Mouse (Mus musculus) gastrocnemius, postnatal 36 days (tissue): ENCODE data around the gene Dbil5. TPM values are rescaled to one million over a fixed set of nuclear protein-coding genes. Genes with fewer than 3 reads are reported as not detected.
"Not testable (repeated sequence)": the region's sequence is repeated elsewhere in the genome, so short reads cannot be mapped to it uniquely, and the experiment has no call there.

Source experiments
- DNase-seq, 2 experiments: peaks; one replicate each; pipeline ENCODE4 v3.0.0; 2022
- intact Hi-C: fragments of 180-260 bp; cut with DNase I; formaldehyde crosslinking; loops from one replicate; pipeline ENCODE4 v1.15.1; 2025
- long read RNA-seq, 2 experiments: library from polyadenylated mRNA; stranded (forward); transcript quantifications; one replicate each; pipeline ENCODE4 v2.0.0; 2021
- total RNA-seq, 2 experiments: library from RNA; stranded (reverse); gene quantifications; 2 replicates each; pipeline ENCODE4 v1.2.3; 2021

Gene Dbil5
- not detected for total RNA-seq
- long read RNA-seq, experiment 1, result 0 reads
- long read RNA-seq, experiment 2, partial matches to known transcripts, result 0 of 1 reads
- long read RNA-seq, experiment 2, other reads (novel, unspliced or antisense), result 0 of 1 reads

DNA sequence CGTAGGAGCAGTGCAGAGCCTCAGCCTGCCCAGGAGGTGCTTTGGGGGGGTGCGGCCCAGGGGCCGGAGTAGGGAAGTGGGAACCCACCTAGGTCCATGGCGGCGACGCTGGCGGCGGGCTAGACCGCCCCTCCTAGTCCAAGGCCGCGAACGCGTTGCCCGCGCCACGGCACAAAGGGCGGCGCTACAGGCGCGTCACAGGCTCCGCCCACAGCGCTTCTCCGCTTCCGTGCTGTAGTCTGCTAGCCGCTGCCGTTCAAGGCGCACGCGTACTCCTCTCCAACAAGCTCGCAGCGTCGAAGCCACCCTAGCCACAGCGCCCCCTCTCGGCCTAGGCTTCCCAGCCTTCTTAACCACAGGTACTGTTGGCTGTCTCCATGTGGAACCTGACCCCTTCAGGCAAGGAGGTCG is at the start of gene Dbil5, which contains the start of gene Gemin4:
Gene Dbil5, plus strand, starts transcription at position 219 of the 411 bp plus-strand sequence.
Gene Gemin4, minus strand, starts transcription at position 275 of the 411 bp plus-strand sequence.
- DNase-seq, result peak; percentile 92 to 94
- intact Hi-C loops, result no loop called here

DNA sequence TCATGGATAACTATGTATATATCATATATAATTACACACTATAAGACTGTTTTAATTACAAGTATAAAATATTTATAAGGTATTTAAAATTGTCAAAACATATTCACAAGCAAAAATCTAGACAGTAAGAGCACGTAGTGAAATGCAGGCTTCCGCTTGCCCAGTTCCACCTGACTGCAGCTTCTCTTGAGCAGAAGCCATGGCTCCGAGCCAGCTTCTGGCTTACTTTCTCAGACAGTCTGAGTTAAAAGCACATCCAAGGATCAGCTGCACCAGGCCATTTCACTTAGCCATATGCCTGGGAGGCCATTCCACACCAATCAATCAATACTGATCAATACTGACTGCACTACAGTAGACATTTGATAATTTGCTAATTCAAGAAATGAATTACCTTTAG is 48.4 kb upstream of the Dbil5 start:
- DNase-seq, result no peak
- intact Hi-C loops, result loop anchor here (5.0 kb wide), 2 partner anchors 142 to 387 kb away; partner anchors contain the start of gene Rflnb

DNA sequence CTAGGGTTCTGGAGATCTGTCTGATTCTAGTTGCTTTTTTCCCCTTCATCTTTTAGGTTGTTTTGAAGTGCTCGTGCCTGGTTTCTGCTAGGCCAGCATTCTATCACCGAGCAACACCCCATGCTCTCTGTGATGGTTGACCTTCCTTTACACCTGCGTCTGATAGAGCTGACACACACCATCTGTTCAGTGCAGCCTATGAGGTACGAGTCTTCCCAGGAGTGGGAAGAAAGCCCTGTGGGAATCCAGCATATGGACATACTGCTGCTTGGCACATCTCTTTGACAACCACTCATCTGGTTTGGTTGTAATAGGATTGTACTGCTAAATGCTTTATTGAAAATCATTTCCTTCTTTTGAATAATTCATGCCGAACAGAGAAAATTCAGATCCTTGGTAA is 47.2 kb upstream of the Dbil5 start:
- intact Hi-C loops, result no loop called here
- no peak for DNase-seq

DNA sequence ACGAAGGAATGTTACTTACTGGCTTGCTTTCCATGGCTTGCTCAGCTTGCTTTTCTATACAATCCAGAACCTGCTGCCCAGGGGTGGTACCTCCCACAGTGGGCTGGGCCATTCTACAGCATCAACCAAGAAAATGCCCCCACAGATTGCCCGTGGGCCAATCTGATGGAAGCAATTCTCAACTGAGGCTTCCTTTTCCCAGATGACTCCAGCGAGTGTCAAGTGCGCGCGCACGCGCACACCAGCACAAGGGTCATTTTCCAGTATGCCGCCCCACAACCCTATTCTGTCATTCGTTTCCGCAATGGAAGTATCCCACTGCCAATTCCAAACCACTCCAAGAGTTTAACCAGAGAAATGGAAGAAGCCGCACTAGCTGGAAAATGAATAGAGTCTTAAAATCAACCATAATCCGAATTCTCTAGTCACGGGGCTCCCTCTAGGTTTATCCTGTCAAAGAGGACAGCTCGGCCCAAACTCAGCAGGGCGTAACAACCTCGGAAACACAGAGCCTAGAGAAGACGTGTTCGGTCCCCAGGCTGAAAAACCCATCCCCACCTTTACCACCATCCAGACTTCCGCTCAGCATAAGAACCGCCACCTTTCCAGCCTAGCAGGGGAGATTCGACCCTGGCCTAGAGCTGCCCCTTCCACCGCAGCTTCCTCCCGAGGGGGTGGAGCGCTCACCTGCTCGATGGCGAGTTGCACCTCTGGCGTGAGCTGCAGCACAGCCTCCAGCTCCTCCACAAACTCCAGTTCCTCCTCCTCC is 38.5 kb upstream of the Dbil5 start:
- DNase-seq, result no peak
- intact Hi-C loops, result no loop called here

DNA sequence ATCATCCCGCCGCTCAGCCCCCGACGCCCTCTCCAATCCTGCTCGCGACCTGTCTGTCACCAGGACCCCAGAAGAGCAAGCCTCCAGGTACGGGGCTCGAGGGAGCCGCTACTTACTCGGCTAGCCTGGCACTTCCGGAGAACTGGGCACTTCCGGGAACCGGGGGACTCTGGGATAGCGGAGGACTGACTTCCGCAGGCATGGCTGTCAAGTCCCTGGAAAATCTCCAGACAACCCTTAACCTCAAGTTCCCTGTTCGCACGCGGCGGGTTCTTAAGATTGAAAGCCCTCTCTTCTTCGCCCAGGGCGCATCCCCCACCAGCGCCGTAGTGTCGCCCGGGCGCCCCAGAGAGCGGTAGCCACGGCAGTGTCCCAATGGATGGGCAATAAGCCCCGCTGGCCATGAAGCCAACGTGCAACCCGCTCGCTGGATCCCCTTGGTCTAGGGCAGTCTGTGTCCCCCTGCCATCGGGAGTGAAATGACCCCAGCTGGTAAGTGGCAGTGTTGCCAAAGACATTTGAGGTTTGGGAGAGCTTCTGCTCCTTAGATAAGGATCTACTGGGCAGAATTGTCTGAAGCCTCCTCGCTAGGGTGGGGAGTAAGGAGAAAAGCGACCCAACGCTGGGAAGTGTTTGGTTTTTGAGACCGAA is 37.8 kb upstream of the Dbil5 start, which contains the start of the genes Vps53 and Fam57a:
Gene Vps53, minus strand, starts transcription at position 153 of the 651 bp plus-strand sequence.
Gene Fam57a, plus strand, starts transcription at position 177 of the 651 bp plus-strand sequence.
- intact Hi-C loops, result no loop called here
- peak; percentile 83 to 85 for DNase-seq

DNA sequence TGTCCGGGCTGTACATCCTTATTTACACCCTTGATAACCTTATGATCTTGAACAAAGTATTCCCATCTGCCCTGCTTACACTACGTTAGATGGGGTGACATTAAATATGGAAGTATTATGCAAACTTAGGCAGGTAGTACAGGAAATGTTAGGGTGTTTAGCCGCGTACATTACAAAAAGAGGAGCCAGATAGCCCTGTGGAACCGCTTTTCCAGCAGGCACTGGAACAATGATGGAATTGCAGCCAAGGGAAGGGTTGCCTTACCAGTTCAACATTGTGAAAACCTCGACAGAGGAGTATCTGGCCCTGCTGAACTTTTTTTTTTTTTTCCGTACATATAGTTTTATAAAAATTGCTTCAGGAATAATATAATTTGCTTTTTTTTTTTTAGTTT is 37.3 kb upstream of the Dbil5 start:
- intact Hi-C loops, result no loop called here
- no peak for DNase-seq

DNA sequence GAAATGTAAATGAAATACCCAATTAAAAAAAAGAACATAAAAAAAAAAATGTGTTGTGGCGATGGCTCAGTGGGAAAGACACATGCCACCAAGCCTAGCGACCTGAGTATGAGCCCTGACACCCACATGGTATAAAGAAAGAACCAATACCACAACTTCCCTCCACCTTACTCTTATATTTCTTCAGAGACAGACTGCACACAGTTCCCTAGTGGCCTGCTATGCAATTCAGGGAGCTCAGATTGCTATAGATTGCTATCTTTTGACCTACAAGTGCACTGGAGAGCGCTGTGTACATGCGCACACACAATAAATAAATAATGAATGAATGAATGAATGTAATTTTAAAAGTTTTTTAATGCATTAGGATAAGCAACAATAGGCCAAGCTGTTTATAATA is 33.7 kb upstream of the Dbil5 start:
- no peak for DNase-seq
- intact Hi-C loops, result no loop called here

DNA sequence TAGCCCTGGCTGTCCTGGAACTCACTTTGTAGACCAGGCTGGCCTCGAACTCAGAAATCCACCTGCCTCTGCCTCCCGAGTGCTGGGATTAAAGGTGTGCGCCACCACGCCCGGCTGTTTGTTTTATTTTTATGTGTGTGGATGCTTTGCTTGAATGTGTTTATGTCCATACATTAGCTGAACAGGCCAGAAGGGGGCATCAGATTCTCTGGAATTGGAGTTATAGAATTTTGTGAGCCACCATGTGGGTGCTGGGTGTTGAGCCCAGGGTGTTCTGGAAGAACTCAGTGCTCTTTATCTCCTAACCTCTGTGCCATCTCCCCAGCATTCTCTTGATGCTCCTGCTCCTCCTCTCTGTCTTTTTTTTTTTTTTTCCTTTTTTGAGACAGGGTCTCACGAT is 30.5 kb upstream of the Dbil5 start:
- intact Hi-C loops, result no loop called here
- no peak for DNase-seq

DNA sequence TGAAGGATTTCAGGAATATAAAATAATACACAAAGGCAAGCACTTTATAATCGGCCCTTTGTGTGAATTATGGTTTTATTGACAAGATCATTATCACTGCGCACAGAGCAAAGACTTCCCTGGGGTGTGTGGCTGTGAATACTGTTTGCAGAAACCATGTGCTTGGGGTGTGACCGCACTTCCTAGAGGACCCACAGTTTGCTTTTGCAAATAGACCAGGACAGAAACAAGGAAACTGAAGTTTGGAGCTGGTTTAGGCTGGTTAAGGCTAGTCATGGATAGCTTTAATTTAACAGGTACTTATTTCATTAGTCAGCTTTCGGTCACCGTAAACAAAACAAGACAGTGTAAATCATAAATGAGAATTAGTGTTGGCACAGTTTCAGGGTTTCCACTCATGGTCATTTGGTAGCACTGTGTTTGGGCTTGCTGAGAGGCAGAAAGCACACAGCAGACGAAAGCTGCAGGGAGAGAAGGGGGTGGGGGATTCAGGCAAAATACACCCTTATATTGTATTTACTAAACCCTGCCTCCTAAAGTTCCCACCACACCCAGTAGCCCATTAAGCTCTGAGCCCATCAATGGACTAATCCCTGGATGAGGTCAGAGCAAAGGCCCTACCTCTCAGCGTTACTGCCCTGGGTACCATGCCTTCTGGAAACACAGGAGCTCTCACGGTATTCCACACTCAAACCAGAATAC is 21.0 kb upstream of the Dbil5 start:
- no peak for DNase-seq
- intact Hi-C loops, result no loop called here

DNA sequence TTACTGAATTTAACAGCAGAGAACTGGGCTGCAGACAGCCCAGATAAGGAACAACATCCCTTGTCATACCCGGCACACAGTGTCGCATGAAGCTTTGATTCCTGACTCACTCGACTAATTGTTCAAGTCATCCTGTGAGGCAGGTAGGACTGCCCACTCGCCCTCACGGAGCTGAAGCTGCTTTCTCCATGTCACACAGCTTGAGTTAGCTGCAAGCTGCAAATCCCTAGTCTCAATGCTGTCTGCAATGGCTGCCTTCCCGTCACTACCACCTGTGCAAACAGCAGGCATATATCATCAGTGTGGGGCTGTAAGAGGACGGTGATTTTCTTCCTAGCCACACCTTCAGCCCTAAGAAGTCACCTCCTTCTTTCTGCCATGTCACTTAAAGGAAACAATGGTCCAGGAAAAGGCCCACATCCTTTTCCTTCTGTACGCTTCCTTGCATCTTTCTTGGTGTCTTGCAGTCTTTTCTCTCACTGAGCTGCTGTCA is 20.4 kb upstream of the Dbil5 start:
- intact Hi-C loops, result no loop called here
- no peak for DNase-seq

DNA sequence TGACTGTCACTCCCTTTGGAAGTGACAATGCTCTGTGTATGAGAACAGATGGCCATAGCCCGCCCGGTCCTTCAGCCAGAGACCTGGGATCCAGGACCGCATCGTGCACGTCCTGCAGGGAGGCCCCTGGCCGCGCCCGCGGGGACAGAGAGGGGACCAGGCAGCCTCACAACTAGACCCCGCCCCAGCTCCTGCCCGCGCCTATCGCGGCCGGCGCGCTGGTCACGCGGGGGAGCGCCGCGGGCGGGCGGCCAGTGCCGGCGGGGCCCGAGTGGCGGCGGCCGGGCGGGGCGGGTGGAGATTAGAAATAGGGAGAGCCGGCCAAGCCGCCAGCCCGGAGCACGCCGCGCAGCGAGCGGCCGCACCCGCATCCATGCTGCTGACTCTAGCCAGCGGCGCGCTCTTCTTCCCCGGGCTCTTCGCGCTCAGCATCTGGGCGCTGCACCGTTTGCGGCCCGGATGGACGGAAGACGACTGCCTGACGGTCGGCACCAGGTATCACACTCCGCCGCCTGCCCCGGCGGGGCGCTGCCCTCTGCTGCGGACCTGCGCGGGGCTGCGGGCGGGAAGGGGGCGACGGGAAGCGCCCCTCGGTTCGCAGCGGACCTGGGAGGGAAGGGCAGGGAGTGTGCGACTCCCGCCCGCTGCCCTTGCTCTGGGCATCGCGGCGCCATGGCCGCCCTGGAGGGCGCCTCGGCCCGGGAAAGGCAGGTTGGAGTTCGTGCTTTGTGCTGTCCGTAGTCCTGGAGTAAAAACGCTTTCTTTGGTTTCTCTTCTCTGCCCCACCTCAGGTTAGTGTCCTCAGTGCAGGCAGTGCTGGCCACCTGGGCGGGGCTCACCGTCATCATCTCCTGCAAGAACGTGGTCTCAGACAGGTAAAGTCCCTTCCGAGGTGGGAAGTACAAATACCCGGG is 15.4 kb upstream of the Dbil5 start:
- intact Hi-C loops, result no loop called here

DNA sequence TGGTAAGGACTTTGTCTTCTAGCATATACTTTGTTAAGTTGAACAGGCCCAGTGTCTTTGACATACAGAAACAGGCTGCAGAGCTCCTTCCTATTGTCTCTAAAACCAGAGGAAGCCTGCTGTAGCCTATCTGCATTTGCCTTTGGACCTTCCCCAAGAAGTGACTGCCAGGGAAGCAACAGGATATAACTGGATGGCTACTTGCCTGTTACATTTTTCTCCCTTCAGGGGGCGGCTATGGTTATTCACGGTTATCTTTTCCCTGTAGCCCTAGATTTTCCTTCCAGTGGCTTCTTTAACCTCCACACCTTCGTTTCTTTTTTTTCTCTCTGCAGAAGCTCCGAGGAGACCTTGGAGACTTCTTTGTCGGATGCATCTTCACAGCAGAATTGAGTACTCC is 10.6 kb upstream of the Dbil5 start:
- no peak for DNase-seq
- intact Hi-C loops, result no loop called here

More for the DNA sequence above, 15.4 kb upstream of the Dbil5 start:
- peak; percentile 77 to 86 for DNase-seq

DNA sequence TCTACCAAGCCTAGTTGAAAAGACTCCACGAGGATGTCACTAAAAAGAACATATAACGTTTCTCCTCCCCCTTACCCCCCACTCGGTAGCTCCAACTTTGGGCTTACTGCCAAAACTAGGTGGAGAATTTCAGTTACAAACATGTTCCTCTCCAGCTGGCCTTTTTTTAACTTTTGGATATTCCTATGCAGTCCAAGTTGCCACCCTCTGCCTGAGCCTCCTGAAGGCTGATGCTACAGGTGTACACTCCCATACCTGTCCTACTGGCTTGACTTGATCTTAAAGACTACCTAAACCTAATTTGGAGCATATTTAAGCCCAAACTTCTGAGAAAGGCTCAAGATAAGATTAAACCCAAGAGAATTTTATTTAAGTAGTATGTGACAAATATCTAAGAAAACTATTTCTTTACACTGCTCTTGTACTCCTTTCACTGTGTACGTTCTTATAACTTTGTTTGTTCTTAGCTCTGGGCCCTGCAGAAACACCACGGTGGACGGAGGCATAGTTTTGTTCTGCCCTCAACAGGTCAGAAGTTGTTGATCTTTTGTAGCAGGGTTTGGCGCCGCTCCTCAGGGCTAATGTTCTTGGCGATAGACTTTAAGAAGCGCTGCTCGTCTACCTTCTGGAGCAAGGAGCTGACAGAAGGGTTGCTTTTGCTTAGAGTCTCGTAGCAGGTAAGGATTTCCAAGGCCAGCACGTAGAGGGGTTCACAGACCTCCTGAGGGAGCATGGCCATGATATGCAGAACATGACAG is 7.0 kb upstream of the Dbil5 start:
- no peak for DNase-seq
- intact Hi-C loops, result no loop called here

DNA sequence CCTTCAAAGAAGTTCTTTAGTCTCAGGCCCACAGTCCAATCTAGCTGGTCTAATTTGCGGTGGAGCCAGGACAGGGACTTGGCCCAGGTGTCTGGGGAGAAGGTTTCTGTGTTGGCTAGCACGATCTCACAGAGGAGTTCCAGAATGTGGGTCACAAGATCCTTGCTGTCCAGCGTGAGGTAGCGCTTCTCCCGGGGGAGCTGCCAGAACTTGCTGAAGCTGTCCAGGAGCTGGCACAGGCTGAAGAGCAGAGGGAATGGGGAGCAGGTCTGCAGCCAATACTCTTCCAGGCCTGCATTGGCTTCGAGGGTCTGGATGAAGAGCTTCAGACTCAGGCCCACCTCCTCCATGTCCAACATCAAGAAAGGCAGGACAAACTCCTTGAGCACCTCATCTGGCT is 5.8 kb upstream of the Dbil5 start:
- DNase-seq, result peak in 1 of 2 experiments; percentile 25
- intact Hi-C loops, result not testable (repeated sequence)

DNA sequence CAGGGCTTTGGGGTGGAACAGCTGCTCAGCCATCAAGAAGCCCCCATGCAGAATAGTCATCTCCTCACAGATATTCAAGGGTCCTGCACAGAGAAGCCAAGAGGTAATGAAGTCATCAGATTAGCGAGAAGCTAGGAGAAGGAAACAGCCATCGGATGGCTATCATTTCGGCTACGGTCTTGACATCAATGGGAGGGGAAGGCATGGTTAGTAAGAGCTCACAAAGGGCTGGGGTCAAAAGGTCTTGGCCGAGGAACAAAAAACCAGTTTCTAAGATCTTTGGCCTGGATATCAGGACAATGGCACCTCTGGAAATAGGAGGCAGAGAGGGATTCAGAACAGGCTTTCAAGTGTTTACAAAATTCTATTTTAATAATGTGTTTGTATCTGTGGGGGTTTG is 3.6 kb upstream of the Dbil5 start:
- intact Hi-C loops, result no loop called here
- no peak for DNase-seq

DNA sequence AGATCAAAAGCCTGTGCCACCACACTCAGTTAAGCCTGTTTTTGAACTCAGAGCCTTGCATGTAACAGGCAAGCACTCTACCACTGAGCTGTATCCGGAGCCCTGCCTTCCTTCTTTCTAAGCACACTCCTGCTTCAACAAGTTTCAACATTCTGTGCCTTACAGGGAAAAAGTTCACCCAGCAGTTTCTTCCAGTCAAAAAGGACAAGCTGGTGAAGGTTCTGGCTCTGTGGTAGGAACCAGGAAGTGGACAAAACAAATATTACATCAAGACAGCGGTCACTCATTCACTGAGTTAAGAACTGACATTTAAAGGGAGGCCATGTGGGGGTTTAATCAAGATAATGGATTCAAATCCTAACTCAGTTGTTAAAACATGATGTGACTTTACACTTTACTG is 2.4 kb upstream of the Dbil5 start:
- intact Hi-C loops, result no loop called here
- DNase-seq, result no peak

DNA sequence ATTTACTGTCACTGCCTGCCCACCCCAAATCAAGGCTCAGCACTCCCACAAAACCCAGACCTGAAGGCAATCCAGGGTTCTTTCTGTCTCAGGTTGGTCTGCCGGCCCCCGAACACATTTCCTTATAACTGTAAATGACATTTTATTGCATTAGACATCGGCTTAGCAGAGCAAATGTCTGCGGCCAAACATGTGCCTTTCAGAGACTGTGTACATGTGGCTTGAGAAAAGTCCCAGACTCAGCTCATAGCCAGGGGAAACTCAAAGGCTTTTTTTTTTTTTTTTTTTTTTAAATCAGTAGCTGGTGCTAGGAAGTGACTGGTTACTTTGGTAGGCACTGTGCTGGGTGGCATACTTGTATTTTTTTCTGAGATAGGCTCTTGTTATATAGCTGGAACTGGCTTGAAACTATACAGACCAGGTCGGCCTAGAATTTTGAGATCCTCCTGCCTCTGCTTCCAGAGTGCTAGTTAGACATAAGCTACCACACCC is 1.3 kb upstream of the Dbil5 start:
- DNase-seq, result no peak
- intact Hi-C loops, result no loop called here

DNA sequence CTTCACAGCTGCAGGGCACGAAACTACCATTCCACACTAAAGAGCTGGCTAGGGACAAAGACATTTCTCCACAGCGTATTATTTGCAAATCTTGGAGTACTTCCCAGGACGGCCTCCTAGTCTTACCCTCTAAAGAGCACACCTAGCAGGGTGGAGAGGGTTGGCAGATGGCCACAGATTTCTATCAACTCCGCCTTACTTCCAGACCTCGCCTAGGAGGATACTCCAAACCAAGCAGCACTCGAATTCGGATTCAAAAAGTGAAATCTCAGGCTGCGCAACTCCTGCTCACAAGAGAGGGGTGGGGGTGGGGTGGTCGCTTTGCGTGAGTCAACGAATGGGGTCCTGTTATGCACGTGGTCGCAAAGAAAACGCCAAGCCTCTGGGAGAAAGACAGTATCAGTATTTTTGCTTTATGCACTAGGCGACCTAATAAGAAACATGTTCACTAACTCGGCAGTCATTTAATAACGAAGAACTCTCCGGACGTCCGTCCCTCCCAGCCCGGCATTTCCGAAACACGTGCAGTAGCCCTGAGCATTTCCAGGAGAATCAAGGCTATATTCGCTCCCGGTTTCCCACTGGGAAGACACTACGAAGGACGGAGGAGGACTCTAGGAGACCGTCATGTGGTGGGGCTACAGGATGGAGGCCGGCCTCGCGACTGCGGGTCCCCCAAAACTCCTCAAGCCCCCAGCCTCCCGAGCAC is 573 bp upstream of the Dbil5 start:
- intact Hi-C loops, result no loop called here
- peak in 1 of 2 experiments; percentile 30 for DNase-seq
